Mouse (Mus musculus) thymus, adult 2 months (tissue): ENCODE results near the gene Tenm4.

Source experiments
- CTCF ChIP-seq: fragments of 200-500 bp; IDR thresholded peaks from 2 replicates; pipeline ENCODE4 v1.5.1; 2012; ENCODE audit warnings: mild to moderate bottlenecking, control low read depth, low read length, moderate library complexity, borderline replicate concordance; ENCODE audit not compliant: control insufficient read depth, poor library complexity, insufficient read depth; ENCODE audit errors: extremely low read depth
- POLR2A ChIP-seq: fragments of 200-500 bp; IDR thresholded peaks from 2 replicates; pipeline ENCODE4 v1.6.1; 2012; ENCODE audit warnings: mild to moderate bottlenecking, low read length, control low read depth, moderate library complexity; ENCODE audit not compliant: control insufficient read depth, poor library complexity, insufficient read depth; ENCODE audit errors: extremely low read depth

DNA sequence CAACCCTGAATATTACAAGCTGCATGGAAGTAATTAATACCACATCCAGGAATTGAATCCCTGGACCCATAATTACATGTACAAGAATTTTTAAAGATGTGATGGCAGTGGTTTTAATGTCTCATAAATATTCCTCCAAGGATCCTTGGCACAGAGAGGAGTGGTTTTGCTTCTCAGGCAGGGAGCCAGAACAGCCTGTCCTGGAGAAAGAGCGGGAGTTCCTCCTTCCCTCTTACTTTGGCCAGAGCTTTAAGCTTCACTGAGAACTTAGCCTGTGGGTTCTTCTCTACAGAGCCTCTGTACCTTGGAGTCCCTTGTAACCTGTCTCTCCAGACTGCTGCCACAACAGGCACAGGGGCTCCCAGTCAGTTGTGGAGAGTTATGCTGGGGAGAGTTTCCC is 94.9 kb downstream of the Tenm4 start:
- no peak for TF ChIP-seq POLR2A
- no peak for TF ChIP-seq CTCF
